Mouse (Mus musculus) thymus, postnatal 14 days (tissue): ENCODE results near the gene Fam53b.

Experiments used
- DNase-seq: peaks from one replicate; pipeline ENCODE4 v3.0.0; 2021

The Fam53b gene

GRCm38 (mm10) chr7:132764314-132764713 lies 49.4 kb downstream of the Fam53b start:
- DNase-seq = no peak

GRCm38 (mm10) chr7:132763911-132764310 lies 49.8 kb downstream of the Fam53b start:
- DNase-seq = no peak

GRCm38 (mm10) chr7:132763351-132763750 lies 50.3 kb downstream of the Fam53b start:
- DNase-seq = no peak

GRCm38 (mm10) chr7:132761409-132761808 lies 52.3 kb downstream of the Fam53b start:
- DNase-seq = no peak

GRCm38 (mm10) chr7:132760589-132761180 lies 53.0 kb downstream of the Fam53b start:
- no peak for DNase-seq

GRCm38 (mm10) chr7:132759926-132760325 lies 53.8 kb downstream of the Fam53b start:
- DNase-seq = no peak

DNA sequence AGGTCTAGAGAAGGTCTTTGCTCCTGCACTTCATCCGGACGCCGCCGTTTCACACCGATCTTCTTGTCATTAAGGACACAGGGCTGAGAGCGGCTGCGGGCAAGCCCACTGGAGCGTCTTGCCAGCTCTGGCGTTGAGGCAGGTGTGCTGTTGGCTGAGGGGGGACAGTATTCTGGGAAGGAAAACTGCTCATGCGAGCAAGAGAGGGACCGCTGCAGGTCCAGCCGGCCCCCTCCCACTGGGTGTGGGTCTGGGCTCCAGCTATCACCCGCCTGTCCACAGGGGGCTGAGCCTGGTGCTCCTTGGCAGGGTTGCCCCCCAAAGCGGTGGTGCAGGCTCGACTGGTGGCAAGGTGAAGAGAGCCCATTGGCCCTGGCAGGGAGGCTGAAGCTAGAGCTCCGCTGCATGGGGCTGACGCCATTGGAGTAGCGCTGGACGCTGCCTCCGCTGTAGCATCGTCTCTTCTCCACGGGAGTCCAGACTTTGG lies 54.2 kb downstream of the Fam53b start:
- no peak for DNase-seq

GRCm38 (mm10) chr7:132758875-132759274 lies 54.8 kb downstream of the Fam53b start:
- no peak for DNase-seq

- no peak for DNase-seq
Measured at GRCm38 (mm10) chr7:132756325-132756724, 57.4 kb downstream of the Fam53b start.

- no peak for DNase-seq
Measured at GRCm38 (mm10) chr7:132754389-132754750, 59.3 kb downstream of the Fam53b start.

GRCm38 (mm10) chr7:132753518-132754388 lies 59.9 kb downstream of the Fam53b start:
- no peak for DNase-seq

DNA sequence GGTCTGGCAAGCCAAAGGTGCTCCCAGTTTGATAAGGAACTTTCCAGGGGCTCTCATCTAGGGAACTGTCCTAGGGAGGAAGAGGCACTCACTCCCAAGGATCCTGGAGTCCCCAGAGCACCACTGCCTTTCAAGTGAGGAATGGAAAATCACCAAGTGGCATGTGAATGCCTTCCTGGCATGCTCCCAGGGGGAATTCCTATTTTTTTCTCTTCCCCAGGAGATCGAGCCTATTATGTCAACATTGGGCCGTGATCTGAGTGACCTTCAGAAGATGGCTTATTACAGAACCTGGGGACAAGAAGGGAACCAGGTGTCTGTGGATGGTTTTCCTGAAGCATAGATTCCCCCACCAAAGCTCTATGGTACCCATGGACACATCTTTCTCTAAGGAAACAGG lies 62.0 kb downstream of the Fam53b start:
- DNase-seq = no peak

DNA sequence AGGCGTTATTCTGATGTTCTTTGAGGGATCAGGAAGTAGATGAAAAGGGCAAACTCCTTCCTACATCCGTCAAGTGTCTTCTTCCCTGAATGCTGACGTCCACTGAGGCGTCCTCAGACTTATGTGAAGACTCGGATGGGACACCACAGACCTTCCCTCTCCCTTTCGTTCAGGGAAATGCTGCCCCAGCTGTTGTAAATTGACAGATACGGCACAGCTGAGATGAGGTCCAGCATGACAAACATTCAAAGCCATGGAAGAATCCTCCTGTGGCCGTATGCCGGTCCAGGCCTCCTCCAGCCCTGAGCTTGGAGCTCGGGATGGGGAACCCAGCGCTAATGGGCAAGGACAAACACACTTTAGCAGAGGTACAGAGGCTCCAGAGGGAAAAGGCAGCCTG lies 64.2 kb downstream of the Fam53b start:
- DNase-seq = no peak

DNA sequence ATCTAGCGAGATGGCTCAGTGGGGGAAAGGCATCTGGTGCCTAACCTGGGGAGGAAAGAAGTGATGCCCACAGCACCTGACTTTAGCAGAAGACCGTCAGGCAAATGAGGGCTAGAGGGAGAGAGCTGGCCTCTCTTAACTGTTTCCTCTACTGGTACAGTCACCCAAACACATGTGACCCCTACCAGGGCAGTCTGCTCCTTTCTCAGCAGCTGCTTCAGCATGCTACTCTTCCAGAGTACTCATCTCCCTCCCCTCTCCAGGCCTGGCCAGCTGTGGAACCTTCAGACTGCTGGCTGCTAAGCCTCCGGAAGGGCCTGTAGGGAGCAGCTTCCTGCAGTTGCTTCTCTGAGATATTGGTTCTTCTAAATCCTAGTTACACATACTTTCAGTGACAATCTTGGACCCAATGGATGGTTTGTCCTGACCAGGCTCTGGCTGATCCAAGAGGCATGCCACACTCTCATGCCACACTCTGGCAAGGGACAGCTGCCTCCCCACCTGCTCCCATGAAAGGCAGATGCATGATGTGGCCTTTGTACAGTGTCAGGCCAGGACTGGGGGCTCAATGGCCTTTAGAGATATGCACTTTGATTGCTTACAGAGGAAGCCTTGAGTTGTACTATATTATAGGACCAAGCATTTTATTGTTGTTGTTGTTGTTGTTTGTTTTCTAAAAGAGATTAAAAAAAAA lies 65.5 kb downstream of the Fam53b start:
- no peak for DNase-seq

- DNase-seq = no peak
Measured at GRCm38 (mm10) chr7:132747096-132747495, 66.6 kb downstream of the Fam53b start.

- no peak for DNase-seq
Measured at GRCm38 (mm10) chr7:132742912-132743311, 70.8 kb downstream of the Fam53b start.

GRCm38 (mm10) chr7:132739829-132740228 lies 73.9 kb downstream of the Fam53b start:
- no peak for DNase-seq

DNA sequence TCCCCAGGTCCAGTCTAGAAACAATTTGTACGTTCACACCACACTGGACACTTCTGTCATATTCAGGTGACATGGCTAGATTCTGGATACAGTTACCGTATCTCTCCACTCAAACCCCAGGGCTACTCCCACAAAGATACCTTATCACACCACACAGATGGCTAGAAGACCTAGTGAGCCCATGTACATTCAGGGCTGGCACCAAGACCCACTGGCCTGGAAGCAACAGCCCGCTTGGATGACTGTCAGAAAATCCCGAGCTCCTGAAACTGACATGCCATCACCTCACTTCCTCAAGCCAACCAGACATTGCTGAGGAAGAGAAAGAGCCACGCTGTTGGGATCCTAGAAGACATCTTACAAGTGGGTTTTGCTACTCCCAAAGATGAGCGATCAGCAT lies 74.8 kb downstream of the Fam53b start:
- no peak for DNase-seq

GRCm38 (mm10) chr7:132736099-132736862 lies 77.4 kb downstream of the Fam53b start:
- peak; percentile 21 for DNase-seq

DNA sequence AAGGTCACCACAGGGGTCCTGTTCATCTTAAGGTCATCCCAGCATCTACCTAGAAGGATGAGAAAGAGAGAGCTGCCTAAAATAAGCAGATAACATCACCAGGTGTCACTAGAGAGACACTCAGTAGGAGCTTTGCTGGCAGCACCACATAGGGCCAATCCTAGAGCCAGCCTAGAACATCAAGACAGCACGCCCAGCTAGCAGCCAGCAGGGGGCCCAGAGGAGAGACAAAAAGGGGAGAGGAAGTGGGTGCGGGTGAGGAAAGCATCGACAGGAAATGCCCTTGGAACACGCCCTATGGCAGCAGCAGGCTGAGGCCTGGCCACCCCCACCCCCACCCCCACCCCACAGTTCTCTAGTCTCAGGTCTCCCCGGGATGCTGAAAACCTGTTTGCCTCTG lies 78.5 kb downstream of the Fam53b start:
- peak; percentile 95 for DNase-seq

DNA sequence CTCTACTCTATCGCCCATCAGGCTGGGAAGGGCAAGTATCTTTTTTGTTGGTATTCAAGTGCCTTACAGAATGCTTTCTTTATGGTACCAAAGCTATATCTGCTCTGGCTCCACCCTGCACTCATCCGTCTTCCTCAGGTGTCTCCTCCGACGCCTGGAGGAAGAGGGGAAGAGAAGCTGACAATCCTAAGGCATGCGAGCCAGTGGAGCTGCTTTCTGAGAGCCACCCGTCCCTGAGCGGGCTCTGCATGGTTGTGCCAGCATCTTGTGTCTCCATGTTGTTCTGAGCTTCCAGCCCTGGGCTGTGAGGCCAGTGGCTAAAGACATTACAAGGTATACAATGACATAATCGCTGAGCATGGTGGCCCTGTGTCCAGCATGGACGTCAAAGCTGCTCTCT lies 79.5 kb downstream of the Fam53b start:
- DNase-seq = no peak

GRCm38 (mm10) chr7:132733521-132733920 lies 80.2 kb downstream of the Fam53b start:
- DNase-seq = no peak
